Comparison of ENCODE assay signal across 18 mouse cellular contexts in the genomic region with DNA sequence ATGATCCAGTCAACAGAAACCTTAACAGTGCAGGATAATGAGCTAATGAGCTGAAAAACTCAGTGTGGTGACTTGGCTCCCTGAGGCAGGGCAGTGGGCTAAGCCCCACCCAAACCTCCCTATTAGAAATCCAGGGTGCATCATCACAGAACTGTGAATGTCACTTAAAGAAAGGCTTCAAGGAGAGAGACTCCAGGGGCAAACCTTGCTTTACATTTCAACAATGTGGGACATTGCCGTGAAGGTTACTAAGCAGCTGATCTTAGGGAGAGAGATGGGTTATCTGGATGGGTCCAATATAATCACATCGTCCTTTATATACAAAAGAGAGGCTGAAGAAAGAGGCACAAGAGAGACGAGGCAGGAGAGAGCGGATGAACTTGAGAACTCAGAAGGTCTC.
"Had no signal": no experiment of that assay in that cellular context is flagged by ENCODE, and none has a peak within 500 bp of the region (broad histone marks: within the 10 kb centered on the region; RNA-seq: fewer than 3 reads in every experiment).

No protein-coding gene starts in this region.

- H3K4me1 ChIP-seq: midbrain, embryonic 10.5 days; midbrain, embryonic 12.5 days; neural tube, embryonic 13.5 days had no signal

- H3K9ac ChIP-seq: lung, embryonic 14.5 days; midbrain, embryonic 12.5 days; neural tube, embryonic 13.5 days; neural tube, embryonic 15.5 days had no signal

- H3K27ac ChIP-seq: midbrain, embryonic 10.5 days; midbrain, embryonic 12.5 days; neural tube, embryonic 13.5 days; neural tube, embryonic 15.5 days had no signal

- ATAC-seq: midbrain, embryonic 16.5 days had no signal

- DNase-seq: lung, embryonic 14.5 days; lung, postnatal 10 days; lung, postnatal 4 days; midbrain, embryonic 14.5 days; retina, postnatal 1 day; right cerebral cortex, adult 18-20 months; right cerebral cortex, postnatal 25 days; right cerebral cortex, postnatal 4 days; spleen, adult 18-20 months; thymus, adult 18-20 months; thymus, postnatal 14 days; thymus, postnatal 36 days had no signal

- H3K4me3 ChIP-seq: midbrain, embryonic 10.5 days; midbrain, embryonic 12.5 days; myocyte; neural tube, embryonic 13.5 days; neural tube, embryonic 15.5 days had no signal

- H3K36me3 ChIP-seq: midbrain, embryonic 12.5 days had no signal

- H3K9me3 ChIP-seq: neural tube, embryonic 13.5 days; neural tube, embryonic 15.5 days had no signal

- H3K27me3 ChIP-seq: midbrain, embryonic 12.5 days; neural tube, embryonic 13.5 days; neural tube, embryonic 15.5 days had no signal

- H3K4me2 ChIP-seq: lung, embryonic 14.5 days; midbrain, embryonic 12.5 days; neural tube, embryonic 13.5 days; neural tube, embryonic 15.5 days had no signal
